Mouse (Mus musculus) megakaryocyte, adult 5-6 weeks (primary cell): ENCODE measurements around the gene Syt16. TPM values are rescaled to one million over a fixed set of nuclear protein-coding genes. Genes with fewer than 3 reads are reported as not detected.

Source experiments
- ATAC-seq: 2 replicates; pipeline ENCODE4 v1.8.0; 2016; ENCODE audit warnings: mild to moderate bottlenecking, inconsistent platforms; ENCODE audit not compliant: poor library complexity, severe bottlenecking
- total RNA-seq, 2 experiments: library from RNA; stranded (forward) in 1 of 2; stranded (reverse) in 1 of 2; fragments of 153-499, 151-499 nt in 1 of 2; fragments of 221-1000, 200-1000 nt in 1 of 2; gene quantifications; 2 replicates each; pipeline versions ENCODE4 v1.2.3 to v1.2.4; 2015 to 2017

Gene Syt16
- total RNA-seq, 2 experiments from 2014 or later: not detected

GRCm38 (mm10) chr12:74202431-74203042 is 205.1 kb downstream of the Syt16 start:
- ATAC-seq: no peak

GRCm38 (mm10) chr12:74212156-74212555 is 214.7 kb downstream of the Syt16 start:
- ATAC-seq: no peak

- no peak for ATAC-seq
Measured at GRCm38 (mm10) chr12:74216103-74216728, 218.8 kb downstream of the Syt16 start.

- ATAC-seq: no peak
Measured at GRCm38 (mm10) chr12:74219909-74220308, 222.4 kb downstream of the Syt16 start.

GRCm38 (mm10) chr12:74220651-74221050 is 223.2 kb downstream of the Syt16 start:
- no peak for ATAC-seq

GRCm38 (mm10) chr12:74230808-74231207 is 233.3 kb downstream of the Syt16 start:
- no peak for ATAC-seq

GRCm38 (mm10) chr12:74232845-74233244 is 235.4 kb downstream of the Syt16 start:
- no peak for ATAC-seq

- no peak for ATAC-seq
Measured at GRCm38 (mm10) chr12:74236191-74236590, 238.7 kb downstream of the Syt16 start.

GRCm38 (mm10) chr12:74238056-74238455 is 240.6 kb downstream of the Syt16 start:
- no peak for ATAC-seq

- no peak for ATAC-seq
Measured at GRCm38 (mm10) chr12:74238806-74239205, 241.3 kb downstream of the Syt16 start.

GRCm38 (mm10) chr12:74264846-74265245 is 267.4 kb downstream of the Syt16 start:
- no peak for ATAC-seq

GRCm38 (mm10) chr12:74267049-74267448 is 269.6 kb downstream of the Syt16 start:
- ATAC-seq: no peak

- no peak for ATAC-seq
Measured at GRCm38 (mm10) chr12:74268644-74269285, 271.3 kb downstream of the Syt16 start.

- ATAC-seq: no peak
Measured at GRCm38 (mm10) chr12:74272545-74272944, 275.1 kb downstream of the Syt16 start.

GRCm38 (mm10) chr12:74277265-74277664 is 279.8 kb downstream of the Syt16 start:
- ATAC-seq: no peak

GRCm38 (mm10) chr12:74281403-74281802 is 283.9 kb downstream of the Syt16 start:
- no peak for ATAC-seq

GRCm38 (mm10) chr12:74282846-74283245 is 285.4 kb downstream of the Syt16 start:
- ATAC-seq: no peak

GRCm38 (mm10) chr12:74284020-74284684 is 286.7 kb downstream of the Syt16 start:
- no peak for ATAC-seq

GRCm38 (mm10) chr12:74284685-74285054 is 287.2 kb downstream of the Syt16 start:
- ATAC-seq: no peak

GRCm38 (mm10) chr12:74290983-74291382 is 293.5 kb downstream of the Syt16 start:
- ATAC-seq: no peak

GRCm38 (mm10) chr12:74293624-74294023 is 296.2 kb downstream of the Syt16 start:
- no peak for ATAC-seq

- no peak for ATAC-seq
Measured at GRCm38 (mm10) chr12:74296374-74296773, 298.9 kb downstream of the Syt16 start.
